Mouse (Mus musculus): ENCODE data around the gene Pde4b.

DNA sequence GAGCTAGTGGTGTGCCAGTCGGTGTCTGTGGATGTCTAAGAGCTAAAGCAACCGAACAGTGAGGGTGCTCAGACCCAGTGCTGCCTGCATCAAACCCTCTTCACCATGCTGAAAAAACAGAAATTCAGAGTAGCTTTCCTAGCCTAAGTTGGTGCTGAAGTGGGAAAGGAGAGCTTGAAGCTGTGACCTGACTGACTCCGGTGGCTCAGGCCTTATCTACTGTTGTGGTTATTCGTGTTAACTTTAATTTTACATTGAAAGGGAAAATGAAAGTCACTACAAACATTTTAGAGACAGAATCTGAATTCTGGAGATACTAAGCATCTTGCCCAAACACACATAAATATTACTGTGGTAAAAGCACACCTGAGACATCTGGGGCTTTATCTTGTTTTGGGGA lies 542.3 kb downstream of the Pde4b start:
- TF ChIP-seq CTCF (IDR thresholded peaks at IDR 0.05; ENCODE audit: control insufficient read depth, insufficient read depth, insufficient replicate concordance, low read depth, low read length) (no peak), POLR2A (IDR thresholded peaks at IDR 0.05; ENCODE audit: control insufficient read depth, low read depth, low read length) (no peak)

All from testis, adult 2 months (tissue).